Mouse (Mus musculus) CH12.LX (cell line): ENCODE results near the gene Dusp9. TPM values are rescaled to one million over a fixed set of nuclear protein-coding genes. Genes with fewer than 3 reads are reported as not detected.

Experiments
- DNase-seq: peaks from one replicate; pipeline ENCODE4 v3.0.0-alpha.2; 2013; ENCODE audit errors: extremely low read depth
- H3K27ac ChIP-seq: 2 replicates; pipeline ENCODE4 v1.5.1; 2012; ENCODE audit warnings: low read depth, mild to moderate bottlenecking, control low read depth, moderate library complexity; ENCODE audit not compliant: insufficient read depth
- H3K27me3 ChIP-seq: replicated peaks from 2 replicates; pipeline ENCODE3; 2012; ENCODE audit warnings: inconsistent platforms
- H3K36me3 ChIP-seq, 2 experiments: replicated peaks in 1 of 2; 2 replicates each; pipeline versions ENCODE3 to v1.6.1; 2012; ENCODE audit warnings: inconsistent platforms in 1 of 2, low read length in 1 of 2, mild to moderate bottlenecking in 1 of 2, mixed read lengths in 1 of 2, moderate library complexity in 1 of 2; ENCODE audit not compliant: control insufficient read depth in 1 of 2, insufficient read depth in 1 of 2
- H3K4me1 ChIP-seq, 2 experiments: 2 replicates each; pipeline ENCODE4 v1.6.1; 2012; ENCODE audit warnings: inconsistent platforms in 1 of 2, moderate library complexity in 1 of 2; ENCODE audit not compliant: insufficient read depth in 2 of 2, control insufficient read depth in 1 of 2
- H3K4me2 ChIP-seq: 2 replicates; pipeline ENCODE4 v1.6.1; 2012; ENCODE audit warnings: low read depth, mild to moderate bottlenecking, control low read depth; ENCODE audit not compliant: poor library complexity, insufficient read depth, severe bottlenecking
- H3K4me3 ChIP-seq, 3 experiments: fragments of 150-350 bp in 1 of 3; sonication (generic) in 1 of 3; replicated peaks in 1 of 3; 2 replicates each; pipeline versions ENCODE3 to v1.5.1; 2011 to 2012; ENCODE audit warnings: low read depth in 2 of 3, low read length in 2 of 3, mild to moderate bottlenecking in 2 of 3, moderate library complexity in 2 of 3, control low read depth in 1 of 3, improper control_type of control experiment in 1 of 3, inconsistent platforms in 1 of 3, mixed read lengths in 1 of 3; ENCODE audit not compliant: poor library complexity in 1 of 3
- H3K79me2 ChIP-seq: replicated peaks from 2 replicates; pipeline ENCODE4 v1.6.1; 2012; ENCODE audit warnings: mild to moderate bottlenecking, moderate library complexity; ENCODE audit not compliant: control insufficient read depth, poor library complexity, insufficient read depth, severe bottlenecking; ENCODE audit errors: extremely low read depth
- H3K9ac ChIP-seq: 2 replicates; pipeline ENCODE4 v1.6.1; 2012; ENCODE audit warnings: low read depth, mild to moderate bottlenecking, control low read depth, moderate library complexity; ENCODE audit not compliant: insufficient read depth
- H3K9me3 ChIP-seq: replicated peaks from 2 replicates; pipeline ENCODE3; 2012; ENCODE audit warnings: low read length, inconsistent platforms, mixed read lengths
- E2F4 ChIP-seq: IDR thresholded peaks from 2 replicates; pipeline ENCODE4 v1.6.1; 2011; ENCODE audit warnings: low read depth, low read length, improper control_type of control experiment; ENCODE audit not compliant: insufficient replicate concordance
- ELF1 ChIP-seq: IDR thresholded peaks from 2 replicates; pipeline ENCODE4 v1.6.1; 2014; ENCODE audit warnings: low read depth, mild to moderate bottlenecking, inconsistent platforms, low read length, improper control_type of control experiment
- GABPA ChIP-seq: IDR thresholded peaks from 2 replicates; pipeline ENCODE4 v1.6.1; 2012; ENCODE audit warnings: low read depth, low read length, improper control_type of control experiment, inconsistent platforms; ENCODE audit not compliant: insufficient replicate concordance
- HCFC1 ChIP-seq: IDR thresholded peaks from 2 replicates; pipeline ENCODE4 v1.6.1; 2012; ENCODE audit warnings: low read depth, mild to moderate bottlenecking, inconsistent platforms, low read length, improper control_type of control experiment
- IRF4 ChIP-seq: IDR thresholded peaks from 2 replicates; pipeline ENCODE4 v1.6.1; 2014; ENCODE audit warnings: low read depth, mild to moderate bottlenecking, inconsistent platforms, low read length, improper control_type of control experiment
- JUN ChIP-seq: IDR thresholded peaks from 2 replicates; pipeline ENCODE4 v1.6.1; 2011; ENCODE audit warnings: low read depth, mild to moderate bottlenecking, low read length, improper control_type of control experiment, moderate library complexity; ENCODE audit not compliant: insufficient read depth
- KAT2A ChIP-seq: IDR thresholded peaks from 2 replicates; pipeline ENCODE4 v1.6.1; 2012; ENCODE audit warnings: low read length, improper control_type of control experiment, inconsistent platforms; ENCODE audit not compliant: insufficient replicate concordance
- MAFK ChIP-seq: IDR thresholded peaks from 2 replicates; pipeline ENCODE4 v1.6.1; 2011; ENCODE audit warnings: low read length, improper control_type of control experiment; ENCODE audit not compliant: insufficient replicate concordance
- MAX ChIP-seq: IDR thresholded peaks from 2 replicates; pipeline ENCODE4 v1.6.1; 2011; ENCODE audit warnings: low read length, improper control_type of control experiment
- MAZ ChIP-seq: IDR thresholded peaks from 2 replicates; pipeline ENCODE4 v1.6.1; 2012; ENCODE audit warnings: low read depth, mild to moderate bottlenecking, inconsistent platforms, low read length, improper control_type of control experiment, moderate library complexity
- MEF2A ChIP-seq: IDR thresholded peaks from 2 replicates; pipeline ENCODE4 v1.6.1; 2014; ENCODE audit warnings: low read depth, mild to moderate bottlenecking, inconsistent platforms, low read length, improper control_type of control experiment, borderline replicate concordance
- NRF1 ChIP-seq: IDR thresholded peaks from 2 replicates; pipeline ENCODE4 v1.6.1; 2014; ENCODE audit warnings: low read depth, mild to moderate bottlenecking, inconsistent platforms, low read length, improper control_type of control experiment, moderate library complexity
- POLR2AphosphoS2 ChIP-seq: IDR thresholded peaks from 2 replicates; pipeline ENCODE4 v1.6.1; 2011; ENCODE audit warnings: low read depth, low read length, improper control_type of control experiment
- RAD21 ChIP-seq: IDR thresholded peaks from 2 replicates; pipeline ENCODE4 v1.6.1; 2011; ENCODE audit warnings: low read depth, mild to moderate bottlenecking, low read length, improper control_type of control experiment, moderate library complexity
- SMC3 ChIP-seq: IDR thresholded peaks from 2 replicates; pipeline ENCODE4 v1.6.1; 2011; ENCODE audit warnings: low read depth, low read length, improper control_type of control experiment
- TBP ChIP-seq: conservative IDR thresholded peaks from 2 replicates; pipeline ENCODE4 v1.6.1; 2011; ENCODE audit warnings: low read depth, low read length, improper control_type of control experiment
- UBTF ChIP-seq: IDR thresholded peaks from 2 replicates; pipeline ENCODE4 v1.6.1; 2012; ENCODE audit warnings: low read depth, mild to moderate bottlenecking, inconsistent platforms, low read length, improper control_type of control experiment, moderate library complexity
- USF1 ChIP-seq: IDR thresholded peaks from 2 replicates; pipeline ENCODE4 v1.6.1; 2014; ENCODE audit warnings: low read depth, mild to moderate bottlenecking, inconsistent platforms, low read length, improper control_type of control experiment
- USF2 ChIP-seq: conservative IDR thresholded peaks from 2 replicates; pipeline ENCODE4 v1.6.1; 2011; ENCODE audit warnings: low read depth, low read length, improper control_type of control experiment
- ZMIZ1 ChIP-seq: IDR thresholded peaks from 2 replicates; pipeline ENCODE4 v1.6.1; 2012; ENCODE audit warnings: low read depth, mild to moderate bottlenecking, inconsistent platforms, low read length, improper control_type of control experiment
- ZNF384 ChIP-seq: IDR thresholded peaks from 2 replicates; pipeline ENCODE4 v1.6.1; 2012; ENCODE audit warnings: low read depth, low read length, improper control_type of control experiment, inconsistent platforms
- dilution Hi-C: fragments of 300-500 bp; cut with MboI; formaldehyde crosslinking; loops from 2 replicates; pipeline ENCODE4 v1.14.3; 2020; ENCODE audit warnings: low sequenced_read_pairs; ENCODE audit not compliant: extremely low pct_unique_long_range_greater_than_20kb, extremely low pct_ligation_motif_present
- in situ Hi-C: fragments of 300-500 bp; cut with MboI; formaldehyde crosslinking; loops from 3 replicates; pipeline ENCODE4 v1.14.3; 2019; ENCODE audit warnings: low sequenced_read_pairs, low pct_ligation_motif_present, low pct_unique_long_range_greater_than_20kb, mixed read lengths
- polyA plus RNA-seq: library from polyadenylated mRNA; unstranded; fragments of >175 nt; gene quantifications from 2 replicates; pipeline ENCODE4 v1.2.1, GENCODE M21; 2012; ENCODE audit warnings: low read depth; ENCODE audit not compliant: insufficient read length
- total RNA-seq, 2 experiments: library from RNA; depleted of rRNA; stranded (reverse); fragments of 300-350 nt in 1 of 2; fragments of >200 nt in 1 of 2; gene quantifications; 2 replicates each; pipeline ENCODE4 v1.2.3; 2012 to 2014

Dusp9 gene
- total and polyA plus RNA-seq, 3 experiments = 0.09 to 0.47 (median 0.17) TPM

GRCm38 (mm10) chrX:73673968-73674661, 34.9 kb downstream of the Dusp9 start:
- Histone ChIP-seq H3K27ac (no peak overlapping the region), H3K79me2 (no peaks in the 10 kb centered on the region), H3K4me2 (peak overlapping the region; percentile 64; the same call in 1 of the 2 replicates), H3K9me3 (no peaks in the 10 kb centered on the region), H3K9ac (no peak overlapping the region), H3K4me3 (no peak overlapping the region), H3K27me3 (no peaks in the 10 kb centered on the region), H3K36me3 (peaks cover 2 to 7% of the 10 kb centered on the region in 2 experiments), H3K4me1 (peaks cover 3 to 4% of the 10 kb centered on the region in 2 experiments; a peak in 3 of 4 replicates)
- in situ Hi-C loops (loop anchor here (25.0 kb wide), 1 partner anchor 662 kb away; no protein-coding TSS in a partner anchor), dilution Hi-C loops (no loop called here)
- no peak for DNase-seq
- no peak for TF ChIP-seq RAD21
- TF ChIP-seq KAT2A = no peak
- TF ChIP-seq JUN = no peak
- TF ChIP-seq MEF2A = no peak
- no peak for TF ChIP-seq UBTF
- TF ChIP-seq TBP = no peak
- TF ChIP-seq E2F4 = no peak
- no peak for TF ChIP-seq IRF4
- TF ChIP-seq USF1 = no peak
- no peak for TF ChIP-seq GABPA
- no peak for TF ChIP-seq MAFK
- TF ChIP-seq MAZ = no peak
- no peak for TF ChIP-seq NRF1
- no peak for TF ChIP-seq ELF1
- no peak for TF ChIP-seq MAX
- TF ChIP-seq HCFC1 = no peak
- no peak for TF ChIP-seq USF2
- no peak for TF ChIP-seq POLR2AphosphoS2
- no peak for TF ChIP-seq SMC3

- in situ Hi-C loops = no loop called here
These were observed 36.0 kb downstream of the Dusp9 start for GRCm38 (mm10) chrX:73675231-73675630.

More at GRCm38 (mm10) chrX:73675231-73675630, 36.0 kb downstream of the Dusp9 start:
- DNase-seq = no peak
- Histone ChIP-seq H3K4me1 (peaks cover 3 to 4% of the 10 kb centered on the region in 2 experiments; a peak in 3 of 4 replicates), H3K9me3 (no peaks in the 10 kb centered on the region), H3K4me2 (no peak overlapping the region), H3K36me3 (peaks cover 10 to 17% of the 10 kb centered on the region in 2 experiments), H3K27me3 (no peaks in the 10 kb centered on the region), H3K4me3 (no peak overlapping the region), H3K27ac (no peak overlapping the region), H3K9ac (no peak overlapping the region), H3K79me2 (no peaks in the 10 kb centered on the region)
- TF ChIP-seq ZNF384 = no peak
- no peak for TF ChIP-seq ELF1
- TF ChIP-seq SMC3 = no peak
- no peak for TF ChIP-seq ZMIZ1
- TF ChIP-seq NRF1 = no peak
- dilution Hi-C loops = no loop called here
